Mouse (Mus musculus): Measurements from ENCODE around the gene Sntg2. TPM values are rescaled to one million over a fixed set of nuclear protein-coding genes. Genes with fewer than 3 reads are reported as not detected.

Gene Sntg2
- polyA plus RNA-seq, 1 experiment from 2014 or later: 0.20 TPM

GRCm38 (mm10) chr12:30308197-30308939 lies 64.8 kb downstream of the Sntg2 start:
- no peaks in the 10 kb centered on the region for H3K9me3 ChIP-seq (ENCODE audit: low read length)
- no peaks in the 10 kb centered on the region for H3K36me3 ChIP-seq (replicated peaks; ENCODE audit: insufficient read depth, low read length)
- ATAC-seq (no peak), DNase-seq (no peak)
- no peaks in the 10 kb centered on the region for H3K27me3 ChIP-seq (ENCODE audit: insufficient read depth, low read length)
- no peaks in the 10 kb centered on the region for H3K4me1 ChIP-seq (ENCODE audit: insufficient read depth)
- no peak overlapping the region for H3K4me3 ChIP-seq (ENCODE audit: low read depth, low read length)
- 62% methylated on average over 5 of the region's 5 CpGs for WGBS (ENCODE audit: insufficient replicate concordance)
- H3K9ac ChIP-seq (replicated peaks): no peak overlapping the region
- no peak overlapping the region for H3K4me2 ChIP-seq (ENCODE audit: low read depth, low read length)
- H3K27ac ChIP-seq (ENCODE audit: low read depth): no peak overlapping the region
- TF ChIP-seq CTCF (IDR thresholded peaks at IDR 0.05; ENCODE audit: low read depth): no peak
- no peak for TF ChIP-seq EP300 (IDR thresholded peaks at IDR 0.05; ENCODE audit: low read depth)

- Histone ChIP-seq H3K4me1 (ENCODE audit: insufficient read depth) (no peaks in the 10 kb centered on the region), H3K4me2 (ENCODE audit: low read depth, low read length) (no peak overlapping the region), H3K4me3 (ENCODE audit: low read depth, low read length) (no peak overlapping the region), H3K36me3 (replicated peaks; ENCODE audit: insufficient read depth, low read length) (no peaks in the 10 kb centered on the region), H3K27me3 (ENCODE audit: insufficient read depth, low read length) (no peaks in the 10 kb centered on the region), H3K9me3 (ENCODE audit: low read length) (no peaks in the 10 kb centered on the region), H3K27ac (ENCODE audit: low read depth) (no peak overlapping the region), H3K9ac (replicated peaks) (no peak overlapping the region)
- TF ChIP-seq CTCF (IDR thresholded peaks at IDR 0.05; ENCODE audit: low read depth) (no peak), EP300 (IDR thresholded peaks at IDR 0.05; ENCODE audit: low read depth) (no peak)
- WGBS (ENCODE audit: insufficient replicate concordance): 71% methylated on average over 13 of the region's 13 CpGs
- ATAC-seq (no peak), DNase-seq (no peak)
Observed at GRCm38 (mm10) chr12:30292724-30293560, 80.2 kb downstream of the Sntg2 start.

DNA sequence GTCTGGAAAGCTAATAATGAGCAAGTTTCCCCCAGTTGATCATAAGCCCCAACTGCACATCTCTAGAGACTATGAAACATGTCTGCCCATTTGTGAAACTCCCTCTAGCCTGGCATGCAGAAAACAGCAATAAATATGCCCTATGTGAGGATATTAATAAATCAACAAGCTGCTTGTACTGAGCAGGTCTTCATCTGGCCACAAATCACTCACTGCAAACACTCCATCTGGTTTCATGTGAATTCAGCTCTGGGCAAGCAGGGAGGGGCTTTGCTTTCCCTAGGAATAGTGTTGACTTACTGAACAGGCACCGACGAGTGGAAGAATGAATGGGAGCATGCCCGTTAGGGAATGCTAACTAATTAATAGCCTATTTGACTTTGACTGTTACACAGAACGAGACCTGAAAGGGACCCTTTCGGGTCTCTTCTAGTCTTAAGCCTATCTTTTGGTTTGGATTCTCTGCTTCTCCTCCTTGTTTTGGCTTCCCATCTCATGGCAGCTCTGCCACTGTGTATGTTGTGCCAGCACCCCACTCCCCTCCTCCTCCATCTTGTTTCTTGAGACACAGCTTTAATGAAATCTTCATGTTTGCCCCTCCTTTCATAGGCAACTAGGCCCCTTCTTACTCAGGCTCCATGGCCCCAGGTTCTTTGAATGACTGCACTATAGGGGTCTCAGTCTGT lies 86.1 kb downstream of the Sntg2 start:
- TF ChIP-seq EP300 (IDR thresholded peaks at IDR 0.05; ENCODE audit: low read depth) (no peak), CTCF (IDR thresholded peaks at IDR 0.05; ENCODE audit: low read depth) (no peak)
- WGBS (ENCODE audit: insufficient replicate concordance): 65% methylated on average over 5 of the region's 5 CpGs

DNA sequence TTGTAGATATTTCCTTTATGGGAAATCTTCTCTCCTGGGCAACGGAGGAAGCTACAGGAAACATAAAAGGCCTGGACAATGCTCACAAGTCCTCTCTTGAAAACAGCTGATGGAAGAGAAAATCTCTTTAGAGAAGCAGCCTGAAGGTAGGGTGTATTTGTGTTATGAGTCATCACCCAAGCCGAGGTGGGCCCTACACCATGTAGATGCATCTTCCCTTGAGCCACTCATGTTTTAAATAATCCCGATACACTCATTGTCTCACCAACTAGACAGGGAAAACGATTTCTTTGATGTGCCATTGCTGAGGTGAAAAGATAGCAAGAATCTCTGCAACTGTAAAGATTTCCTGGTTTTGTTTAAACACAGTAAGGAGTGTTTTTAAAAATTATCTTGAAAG lies 89.4 kb downstream of the Sntg2 start:
- DNase-seq (no peak), ATAC-seq (no peak)
- Histone ChIP-seq H3K27me3 (ENCODE audit: insufficient read depth, low read length) (no peaks in the 10 kb centered on the region), H3K9ac (replicated peaks) (no peak overlapping the region), H3K9me3 (ENCODE audit: low read length) (no peaks in the 10 kb centered on the region), H3K36me3 (replicated peaks; ENCODE audit: insufficient read depth, low read length) (no peaks in the 10 kb centered on the region), H3K4me2 (ENCODE audit: low read depth, low read length) (no peak overlapping the region), H3K27ac (ENCODE audit: low read depth) (no peak overlapping the region), H3K4me1 (ENCODE audit: insufficient read depth) (no peaks in the 10 kb centered on the region), H3K4me3 (ENCODE audit: low read depth, low read length) (no peak overlapping the region)
- WGBS (ENCODE audit: insufficient replicate concordance): 62% methylated on average over 4 of the region's 4 CpGs
- TF ChIP-seq EP300 (IDR thresholded peaks at IDR 0.05; ENCODE audit: low read depth) (no peak), CTCF (IDR thresholded peaks at IDR 0.05; ENCODE audit: low read depth) (no peak)

More for the DNA sequence above, 86.1 kb downstream of the Sntg2 start:
- DNase-seq: no peak
- no peak for ATAC-seq
- no peak overlapping the region for H3K4me2 ChIP-seq (ENCODE audit: low read depth, low read length)
- H3K36me3 ChIP-seq (replicated peaks; ENCODE audit: insufficient read depth, low read length): no peaks in the 10 kb centered on the region
- no peak overlapping the region for H3K9ac ChIP-seq (replicated peaks)
- H3K27me3 ChIP-seq (ENCODE audit: insufficient read depth, low read length): no peaks in the 10 kb centered on the region
- H3K27ac ChIP-seq (ENCODE audit: low read depth): no peak overlapping the region
- no peaks in the 10 kb centered on the region for H3K9me3 ChIP-seq (ENCODE audit: low read length)
- H3K4me1 ChIP-seq (ENCODE audit: insufficient read depth): no peaks in the 10 kb centered on the region
- no peak overlapping the region for H3K4me3 ChIP-seq (ENCODE audit: low read depth, low read length)

- DNase-seq (no peak), ATAC-seq (no peak)
- Histone ChIP-seq H3K4me3 (ENCODE audit: low read depth, low read length) (no peak overlapping the region), H3K27me3 (ENCODE audit: insufficient read depth, low read length) (no peaks in the 10 kb centered on the region), H3K9me3 (ENCODE audit: low read length) (no peaks in the 10 kb centered on the region), H3K4me1 (ENCODE audit: insufficient read depth) (no peaks in the 10 kb centered on the region), H3K27ac (ENCODE audit: low read depth) (no peak overlapping the region), H3K4me2 (ENCODE audit: low read depth, low read length) (no peak overlapping the region), H3K36me3 (replicated peaks; ENCODE audit: insufficient read depth, low read length) (no peaks in the 10 kb centered on the region), H3K9ac (replicated peaks) (no peak overlapping the region)
- no peak for TF ChIP-seq CTCF (IDR thresholded peaks at IDR 0.05; ENCODE audit: low read depth)
- TF ChIP-seq EP300 (IDR thresholded peaks at IDR 0.05; ENCODE audit: low read depth): no peak
- 73% methylated on average over 8 of the region's 8 CpGs for WGBS (ENCODE audit: insufficient replicate concordance)
Observed at GRCm38 (mm10) chr12:30272242-30272985, 100.8 kb downstream of the Sntg2 start.
